Mouse (Mus musculus) intestine, embryonic 15.5 days (tissue): ENCODE data around the gene Dnajc13. TPM values are rescaled to one million over a fixed set of nuclear protein-coding genes. Genes with fewer than 3 reads are reported as not detected.
A peak's percentile ranks its signal among the peaks of the same experiment; 100 is the strongest.

ENCODE experiments used
- ATAC-seq: fragments of 200-750 bp; cut with Nextera tagmentation; 2 replicates; pipeline ENCODE4 v1.8.0; 2017; ENCODE audit warnings: moderate TSS enrichment, moderate library complexity
- H3K27ac ChIP-seq: fragments of 300-500 bp; sonication (generic); 2 replicates; pipeline ENCODE4 v1.5.1; 2015; ENCODE audit warnings: mild to moderate bottlenecking, inconsistent platforms
- H3K27me3 ChIP-seq: fragments of 300-500 bp; sonication (generic); replicated peaks from 2 replicates; pipeline ENCODE4 v1.6.1; 2015; ENCODE audit warnings: inconsistent platforms
- H3K36me3 ChIP-seq: fragments of 300-500 bp; sonication (generic); 2 replicates; pipeline ENCODE4 v1.6.1; 2015; ENCODE audit warnings: inconsistent platforms
- H3K4me1 ChIP-seq: fragments of 300-500 bp; sonication (generic); replicated peaks from 2 replicates; pipeline ENCODE4 v1.6.1; 2015; ENCODE audit warnings: inconsistent platforms
- H3K4me2 ChIP-seq: fragments of 300-500 bp; sonication (generic); replicated peaks from 2 replicates; pipeline ENCODE4 v1.6.1; 2015; ENCODE audit warnings: mild to moderate bottlenecking, inconsistent platforms
- H3K4me3 ChIP-seq: fragments of 300-500 bp; sonication (generic); replicated peaks from 2 replicates; pipeline ENCODE4 v1.5.1; 2015; ENCODE audit warnings: inconsistent platforms
- H3K9ac ChIP-seq: fragments of 300-500 bp; sonication (generic); 2 replicates; pipeline ENCODE4 v1.6.1; 2015; ENCODE audit warnings: inconsistent platforms
- H3K9me3 ChIP-seq: fragments of 300-500 bp; sonication (generic); 2 replicates; pipeline ENCODE4 v1.6.1; 2016; ENCODE audit warnings: inconsistent platforms
- WGBS: fragments of 180-500 bp; shearing (Covaris S2); methylation state at CpG from one replicate; pipeline ENCODE4 v1.1.7; 2015; 5-methylcytosine and 5-hydroxymethylcytosine counted together
- polyA plus RNA-seq: library from polyadenylated mRNA; unstranded; fragments of >200 nt; fragmentation: Nextera tagmentation; extraction: Ambion mirVana; gene quantifications from 2 replicates; pipeline ENCODE4 v1.2.1, GENCODE M21; 2015

The Dnajc13 gene
- polyA plus RNA-seq, 1 experiment from 2014 or later, result 19.1 TPM

DNA sequence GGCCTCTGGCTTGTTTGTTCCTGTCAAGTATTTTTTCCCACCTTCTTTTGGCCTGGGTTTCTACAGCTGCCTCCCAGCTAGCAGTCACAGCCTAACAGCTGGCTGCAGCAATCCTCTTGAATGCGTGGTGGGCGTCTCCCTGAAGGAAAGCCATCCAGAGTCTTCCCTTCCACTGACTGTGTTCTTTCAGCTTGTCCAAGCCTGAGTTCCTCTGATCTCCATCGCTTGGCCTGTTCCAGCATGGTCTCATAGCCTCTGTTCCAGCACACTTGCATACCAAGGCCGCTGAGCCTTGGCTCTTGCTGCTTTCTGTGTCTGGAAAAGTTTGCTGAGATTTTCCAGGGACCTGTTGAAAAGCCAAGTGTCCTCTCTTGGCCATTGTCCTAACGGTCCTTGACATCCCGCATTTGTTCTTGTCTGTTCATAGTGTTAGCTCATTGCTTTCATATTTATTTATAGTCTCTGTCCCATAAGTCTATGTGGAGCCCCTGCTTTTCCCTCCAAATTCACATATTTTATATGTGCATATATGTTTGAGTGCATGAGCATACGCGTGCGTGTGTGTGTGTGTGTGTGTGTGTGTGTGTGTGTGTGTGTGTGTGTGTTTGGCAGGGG lies 132.5 kb downstream of the Dnajc13 start:
- Histone ChIP-seq H3K36me3 (no peaks in the 10 kb centered on the region), H3K4me2 (no peak overlapping the region), H3K4me1 (no peaks in the 10 kb centered on the region), H3K9me3 (no peaks in the 10 kb centered on the region), H3K9ac (no peak overlapping the region), H3K27ac (peak overlapping the region; percentile 32; the same call in 1 of the 2 replicates), H3K27me3 (no peaks in the 10 kb centered on the region), H3K4me3 (no peak overlapping the region)
- WGBS, result 73% methylated on average over 9 of the region's 9 CpGs
- ATAC-seq, result peak; percentile 88

GRCm38 (mm10) chr9:104128110-104128509 lies 134.6 kb downstream of the Dnajc13 start:
- WGBS, result 75% methylated on average over 2 of the region's 2 CpGs
- Histone ChIP-seq H3K9me3 (no peaks in the 10 kb centered on the region), H3K27ac (no peak overlapping the region), H3K4me2 (no peak overlapping the region), H3K9ac (no peak overlapping the region), H3K27me3 (no peaks in the 10 kb centered on the region), H3K4me3 (no peak overlapping the region), H3K4me1 (peaks cover 5% of the 10 kb centered on the region; the same call in 1 of the 2 replicates), H3K36me3 (no peaks in the 10 kb centered on the region)
- no peak for ATAC-seq

GRCm38 (mm10) chr9:104126833-104127232 lies 135.9 kb downstream of the Dnajc13 start, which contains the start of gene Ackr4:
TSS of gene Ackr4 (minus strand) at chr9:104126933.
- Histone ChIP-seq H3K4me2 (no peak within 1 kb of the TSS), H3K36me3 (no peaks in the 10 kb centered on the region), H3K27me3 (no peaks in the 10 kb centered on the region), H3K4me3 (no peak within 1 kb of the TSS), H3K9me3 (no peaks in the 10 kb centered on the region), H3K27ac (no peak within 1 kb of the TSS), H3K4me1 (peaks cover 6% of the 10 kb centered on the region; the same call in 1 of the 2 replicates), H3K9ac (no peak within 1 kb of the TSS)
- ATAC-seq, result no peak
- WGBS, result 88% methylated on average over 3 of the region's 3 CpGs

GRCm38 (mm10) chr9:104123622-104124021 lies 139.1 kb downstream of the Dnajc13 start:
- Histone ChIP-seq H3K36me3 (no peaks in the 10 kb centered on the region), H3K27me3 (no peaks in the 10 kb centered on the region), H3K4me3 (no peak overlapping the region), H3K9ac (no peak overlapping the region), H3K27ac (no peak overlapping the region), H3K9me3 (no peaks in the 10 kb centered on the region), H3K4me1 (peaks cover 6% of the 10 kb centered on the region; the same call in 1 of the 2 replicates), H3K4me2 (no peak overlapping the region)
- no peak for ATAC-seq
- 34% methylated on average over 5 of the region's 5 CpGs for WGBS

DNA sequence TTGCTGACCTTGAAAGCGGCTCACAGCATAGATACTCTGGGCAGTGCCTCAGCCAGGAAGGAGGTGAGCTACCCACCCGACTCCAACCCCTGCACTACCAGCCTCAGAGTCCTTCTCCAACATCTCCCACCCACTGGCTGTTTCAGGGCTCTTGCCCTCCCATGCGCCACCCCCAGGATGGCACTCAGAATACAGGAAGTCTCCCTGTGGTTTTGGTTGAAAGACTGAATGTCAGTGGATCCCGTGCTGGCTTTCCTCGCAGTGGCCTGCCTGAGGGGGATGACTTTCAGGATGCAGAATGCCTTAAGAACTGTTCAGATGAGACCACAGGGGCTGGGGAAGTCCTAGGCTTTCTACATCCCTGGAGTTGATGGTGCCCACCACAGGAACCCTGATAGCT lies 139.6 kb downstream of the Dnajc13 start:
- H3K4me3 ChIP-seq, result no peak overlapping the region
- no peak for ATAC-seq
- H3K27me3 ChIP-seq, result no peaks in the 10 kb centered on the region
- no peak overlapping the region for H3K9ac ChIP-seq
- H3K4me2 ChIP-seq, result no peak overlapping the region
- H3K9me3 ChIP-seq, result no peaks in the 10 kb centered on the region
- H3K27ac ChIP-seq, result no peak overlapping the region
- no peaks in the 10 kb centered on the region for H3K36me3 ChIP-seq
- H3K4me1 ChIP-seq, result peaks cover 6% of the 10 kb centered on the region; the same call in 1 of the 2 replicates
- 73% methylated on average over 5 of the region's 5 CpGs for WGBS

DNA sequence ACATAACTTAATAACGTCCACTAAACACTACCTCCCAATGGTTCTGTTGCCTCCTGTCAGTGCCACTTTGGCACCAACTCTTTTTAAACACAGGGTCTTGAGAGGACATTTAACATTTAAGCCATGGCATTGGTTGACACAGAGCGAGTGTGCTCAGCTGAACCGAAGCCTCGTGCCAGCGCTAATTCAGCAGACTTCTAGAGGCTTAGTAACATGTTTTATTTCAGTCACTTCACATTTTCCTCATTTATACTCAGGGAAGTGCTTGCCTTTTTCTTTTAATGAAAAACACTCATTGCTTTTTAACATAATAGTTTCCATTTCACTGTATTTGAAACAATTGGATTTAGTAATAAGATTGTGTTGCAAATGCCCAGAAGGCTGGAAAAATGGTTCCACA lies 153.6 kb downstream of the Dnajc13 start:
- 90% methylated on average over 5 of the region's 5 CpGs for WGBS
- ATAC-seq, result no peak
- Histone ChIP-seq H3K27me3 (no peaks in the 10 kb centered on the region), H3K4me1 (no peaks in the 10 kb centered on the region), H3K9me3 (no peaks in the 10 kb centered on the region), H3K9ac (no peak overlapping the region), H3K4me2 (no peak overlapping the region), H3K27ac (no peak overlapping the region), H3K4me3 (no peak overlapping the region), H3K36me3 (no peaks in the 10 kb centered on the region)

- H3K4me1 ChIP-seq, result no peaks in the 10 kb centered on the region
- no peaks in the 10 kb centered on the region for H3K9me3 ChIP-seq
- H3K27ac ChIP-seq, result no peak overlapping the region
- H3K36me3 ChIP-seq, result no peaks in the 10 kb centered on the region
- H3K4me3 ChIP-seq, result no peak overlapping the region
- ATAC-seq, result no peak
- 69% methylated on average over 2 of the region's 2 CpGs for WGBS
- no peak overlapping the region for H3K9ac ChIP-seq
- no peaks in the 10 kb centered on the region for H3K27me3 ChIP-seq
- no peak overlapping the region for H3K4me2 ChIP-seq
Observed at GRCm38 (mm10) chr9:104108571-104109143, 154.1 kb downstream of the Dnajc13 start.

DNA sequence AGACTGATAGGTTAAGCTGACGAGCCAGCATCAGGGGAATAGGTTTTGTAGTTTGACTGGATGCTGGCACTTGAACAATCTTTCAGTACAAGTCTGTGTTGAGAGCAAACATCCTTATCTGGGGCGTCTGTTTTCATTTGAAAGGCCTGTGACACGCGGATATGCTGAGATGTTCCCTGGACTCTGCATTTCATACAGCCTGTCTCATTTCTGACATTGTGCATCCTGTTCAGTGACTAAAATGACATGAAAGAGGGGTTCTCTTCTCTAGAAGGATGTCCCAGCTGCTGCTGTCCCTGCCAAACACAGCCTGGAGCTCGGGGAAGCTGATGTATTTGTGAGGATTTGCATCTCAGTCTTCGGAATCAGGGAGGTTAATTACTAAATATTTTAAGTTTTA lies 155.2 kb downstream of the Dnajc13 start:
- Histone ChIP-seq H3K36me3 (no peaks in the 10 kb centered on the region), H3K27me3 (no peaks in the 10 kb centered on the region), H3K9ac (no peak overlapping the region), H3K4me2 (no peak overlapping the region), H3K4me1 (no peaks in the 10 kb centered on the region), H3K4me3 (no peak overlapping the region), H3K27ac (no peak overlapping the region), H3K9me3 (no peaks in the 10 kb centered on the region)
- WGBS, result 52% methylated on average over 6 of the region's 6 CpGs
- no peak for ATAC-seq

DNA sequence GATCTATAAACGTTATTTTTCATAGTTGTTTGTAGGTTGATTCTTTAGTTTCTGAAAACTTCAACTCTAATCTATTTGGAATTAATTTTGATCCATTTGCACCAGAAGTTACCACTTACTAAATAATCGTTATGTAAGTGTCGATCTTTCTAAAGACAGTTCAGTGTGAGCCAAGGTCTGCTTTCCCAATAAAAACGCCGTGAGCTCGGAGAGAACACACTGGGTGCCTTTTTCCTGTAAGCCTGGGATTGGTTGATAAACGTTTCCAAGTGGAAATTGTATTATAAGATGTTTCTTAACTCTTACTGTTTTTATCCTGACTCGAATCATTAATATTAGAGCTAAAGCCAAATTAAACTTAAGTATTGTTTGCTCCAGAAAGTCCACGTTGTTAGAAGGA lies 155.8 kb downstream of the Dnajc13 start:
- no peaks in the 10 kb centered on the region for H3K9me3 ChIP-seq
- H3K4me3 ChIP-seq, result no peak overlapping the region
- no peak overlapping the region for H3K9ac ChIP-seq
- 67% methylated on average over 9 of the region's 9 CpGs for WGBS
- H3K4me1 ChIP-seq, result no peaks in the 10 kb centered on the region
- no peaks in the 10 kb centered on the region for H3K36me3 ChIP-seq
- H3K27me3 ChIP-seq, result no peaks in the 10 kb centered on the region
- H3K27ac ChIP-seq, result 0 out of 2 replicates have a peak overlapping the region, but pooled peaks have one; percentile 13
- no peak overlapping the region for H3K4me2 ChIP-seq
- ATAC-seq, result no peak

GRCm38 (mm10) chr9:104104986-104105385 lies 157.7 kb downstream of the Dnajc13 start:
- H3K27ac ChIP-seq, result no peak overlapping the region
- no peak overlapping the region for H3K4me2 ChIP-seq
- no peak overlapping the region for H3K4me3 ChIP-seq
- no peak overlapping the region for H3K9ac ChIP-seq
- H3K27me3 ChIP-seq, result no peaks in the 10 kb centered on the region
- no peak for ATAC-seq
- H3K36me3 ChIP-seq, result no peaks in the 10 kb centered on the region
- WGBS, result 90% methylated on average over 2 of the region's 2 CpGs
- H3K9me3 ChIP-seq, result no peaks in the 10 kb centered on the region
- H3K4me1 ChIP-seq, result no peaks in the 10 kb centered on the region

DNA sequence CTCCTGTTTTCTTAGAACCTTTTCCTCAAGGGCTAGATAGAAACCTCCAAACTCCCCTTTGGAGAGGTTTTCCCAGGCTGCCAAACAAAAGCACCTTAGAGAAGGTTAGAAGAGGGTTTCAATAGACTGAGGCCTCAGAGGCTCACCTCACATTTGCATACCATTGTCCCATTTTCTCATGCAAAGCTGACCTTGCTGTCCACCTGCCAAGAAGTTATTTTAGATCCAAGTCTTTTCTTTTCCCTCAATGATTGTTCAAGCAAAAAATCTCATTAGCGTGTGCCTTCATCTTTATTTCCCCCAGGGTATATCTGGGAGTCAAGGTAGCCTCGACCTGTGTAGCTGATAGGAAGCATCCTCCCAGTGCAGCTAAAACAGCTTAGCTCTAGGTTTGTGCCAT lies 159.8 kb downstream of the Dnajc13 start:
- Histone ChIP-seq H3K9me3 (no peaks in the 10 kb centered on the region), H3K36me3 (no peaks in the 10 kb centered on the region), H3K27me3 (no peaks in the 10 kb centered on the region), H3K4me2 (no peak overlapping the region), H3K27ac (no peak overlapping the region), H3K9ac (no peak overlapping the region), H3K4me3 (no peak overlapping the region), H3K4me1 (no peaks in the 10 kb centered on the region)
- no peak for ATAC-seq
- 56% methylated on average over 2 of the region's 2 CpGs for WGBS

DNA sequence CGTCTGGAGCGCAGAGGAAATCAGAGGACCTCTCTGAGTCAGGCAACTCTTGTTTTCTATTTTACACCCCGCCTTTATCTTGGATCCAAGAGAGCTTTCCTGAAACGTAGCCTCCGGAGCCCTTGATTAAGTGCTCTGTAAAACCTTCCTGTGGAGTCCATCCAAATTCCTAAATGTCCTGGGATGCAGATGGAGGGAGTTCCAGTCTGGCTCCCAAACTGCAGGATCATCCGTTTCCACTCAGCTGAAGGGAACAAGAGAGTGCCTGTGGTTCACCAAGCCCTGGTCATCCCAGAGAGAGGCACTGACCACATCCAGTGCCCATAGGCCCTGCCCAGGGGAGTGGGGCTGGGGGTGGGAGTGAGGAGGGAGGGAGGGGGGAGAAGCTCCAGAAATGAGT lies 160.4 kb downstream of the Dnajc13 start:
- Histone ChIP-seq H3K36me3 (no peaks in the 10 kb centered on the region), H3K4me3 (no peak overlapping the region), H3K27me3 (no peaks in the 10 kb centered on the region), H3K4me2 (no peak overlapping the region), H3K4me1 (no peaks in the 10 kb centered on the region), H3K9ac (no peak overlapping the region), H3K27ac (no peak overlapping the region), H3K9me3 (no peaks in the 10 kb centered on the region)
- ATAC-seq, result 0 out of 2 replicates have a peak, but pooled peaks have one; percentile 31
- WGBS, result 42% methylated on average over 6 of the region's 6 CpGs

DNA sequence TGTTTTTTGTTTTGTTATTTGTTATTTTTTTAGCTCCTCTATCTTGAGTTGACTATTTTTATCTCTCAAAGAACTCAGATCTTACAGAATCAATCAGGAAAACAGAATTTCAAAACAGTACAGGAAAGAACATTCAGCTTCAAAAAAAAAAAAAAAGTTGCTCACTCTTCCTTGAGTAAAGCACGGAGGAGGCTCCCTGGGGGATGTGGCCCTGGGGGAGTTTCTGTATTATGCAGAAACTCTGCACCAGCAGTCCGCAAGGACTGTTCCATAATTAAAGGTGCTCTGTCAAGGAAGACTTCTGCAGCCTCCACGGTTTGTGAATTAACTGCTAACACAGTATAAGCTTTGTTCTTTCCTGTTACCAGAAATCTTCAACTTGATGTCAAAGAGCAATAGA lies 161.3 kb downstream of the Dnajc13 start:
- no peak overlapping the region for H3K27ac ChIP-seq
- H3K4me1 ChIP-seq, result no peaks in the 10 kb centered on the region
- H3K9ac ChIP-seq, result no peak overlapping the region
- ATAC-seq, result no peak
- H3K4me2 ChIP-seq, result no peak overlapping the region
- no peaks in the 10 kb centered on the region for H3K9me3 ChIP-seq
- no peaks in the 10 kb centered on the region for H3K27me3 ChIP-seq
- WGBS, result 45% methylated on average over 3 of the region's 3 CpGs
- H3K36me3 ChIP-seq, result no peaks in the 10 kb centered on the region
- no peak overlapping the region for H3K4me3 ChIP-seq
